Mouse (Mus musculus): Measurements from ENCODE around the gene Myo16.

Gene Myo16

DNA sequence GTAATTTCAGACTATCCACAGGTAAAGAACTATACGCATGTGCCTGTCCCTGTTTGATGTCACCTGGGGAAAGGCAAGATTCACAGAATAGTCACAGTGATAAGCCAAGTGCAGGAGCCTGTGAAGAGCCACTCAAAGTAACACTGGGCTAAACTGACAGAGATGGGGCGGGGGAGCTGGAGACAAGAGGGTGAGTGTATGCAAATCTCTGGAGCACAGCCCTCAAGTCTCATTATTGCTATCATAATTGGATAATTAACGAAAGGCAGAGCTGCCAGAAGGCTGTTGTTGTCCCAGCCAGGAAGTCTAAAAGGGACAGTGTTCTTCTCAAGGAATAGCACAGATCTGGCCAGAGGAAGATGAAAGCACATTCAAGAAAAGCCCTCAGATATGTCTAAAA lies 490.8 kb downstream of the Myo16 start:
- no peak for ATAC-seq (ENCODE audit: insufficient number of reproducible peaks, low FRiP score, low TSS enrichment)

DNA sequence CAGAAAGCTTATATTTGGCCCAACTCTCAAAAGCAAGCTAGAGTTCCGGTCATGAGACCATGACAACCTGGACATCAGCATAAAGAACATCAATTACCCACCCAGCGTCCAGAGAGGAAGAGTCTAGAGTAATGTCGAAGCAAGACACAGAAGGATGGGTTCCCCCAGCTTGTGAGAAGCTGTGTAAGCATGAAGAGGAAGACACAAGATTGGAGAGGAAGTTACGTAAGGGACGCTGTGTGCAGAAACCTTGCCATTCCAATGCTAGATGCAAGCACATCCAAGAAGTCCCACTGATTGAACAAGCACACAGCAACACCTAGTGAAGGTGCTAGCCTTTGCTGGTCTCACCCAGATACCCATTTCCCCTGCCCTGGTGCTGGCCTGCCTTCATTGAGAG lies 492.0 kb downstream of the Myo16 start:
- no peak for ATAC-seq (ENCODE audit: insufficient number of reproducible peaks, low FRiP score, low TSS enrichment)

DNA sequence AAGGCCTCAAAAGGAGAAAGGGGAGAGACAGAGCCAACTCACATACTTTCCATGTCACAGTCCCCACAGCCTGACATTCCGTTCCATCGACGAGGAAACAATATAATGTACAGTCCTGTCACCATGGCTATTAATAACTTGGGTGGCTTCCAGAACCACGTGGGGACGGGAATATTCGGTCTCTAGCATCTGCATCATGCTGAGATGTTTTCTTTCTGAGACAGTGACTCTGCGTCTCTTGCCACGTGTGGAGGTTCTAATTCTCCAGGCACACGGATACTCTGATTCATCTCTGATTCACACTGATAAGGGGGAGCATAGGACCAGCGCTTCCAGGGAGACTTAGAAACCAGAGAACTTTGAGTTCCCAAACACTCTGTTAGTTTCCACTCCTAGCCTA lies 492.8 kb downstream of the Myo16 start:
- no peak for ATAC-seq (ENCODE audit: insufficient number of reproducible peaks, low FRiP score, low TSS enrichment)

DNA sequence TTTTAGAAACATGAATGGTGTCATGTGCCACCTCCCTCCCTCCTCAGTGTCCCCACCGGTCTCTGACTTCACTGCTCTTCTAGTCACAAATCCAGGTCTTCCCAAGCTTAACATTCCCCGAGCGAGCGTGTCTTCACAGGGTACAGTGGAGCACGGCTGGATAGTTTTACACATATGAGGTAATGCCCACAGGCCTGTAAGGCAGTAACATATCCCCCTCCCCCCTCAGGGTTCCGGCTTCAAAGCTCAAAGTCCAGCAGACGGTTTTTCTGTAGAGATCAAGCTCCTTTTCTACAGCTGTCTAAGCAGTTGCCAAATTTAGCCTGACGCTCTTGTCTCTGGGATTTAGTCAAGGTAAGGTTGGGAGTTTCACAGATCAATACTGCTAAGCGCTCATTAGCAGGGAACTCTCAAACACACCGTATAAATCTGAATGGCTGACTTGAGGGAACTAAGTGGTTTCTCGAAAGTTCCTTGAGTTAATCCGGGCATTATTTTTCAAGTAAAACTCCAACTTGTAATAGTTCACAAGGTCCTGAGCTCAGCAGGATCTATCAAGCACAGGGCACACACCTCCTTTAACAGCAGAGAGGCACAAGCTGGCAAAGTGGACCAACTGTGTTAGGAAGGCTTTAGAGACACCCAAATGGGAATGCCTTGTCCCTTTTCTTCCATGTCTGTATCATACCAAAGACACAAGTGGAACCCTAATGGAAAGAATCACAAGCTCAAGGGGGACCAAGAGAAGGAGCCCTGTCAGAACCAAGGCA lies 498.0 kb downstream of the Myo16 start:
- ATAC-seq (ENCODE audit: insufficient number of reproducible peaks, low FRiP score, low TSS enrichment), result no peak

DNA sequence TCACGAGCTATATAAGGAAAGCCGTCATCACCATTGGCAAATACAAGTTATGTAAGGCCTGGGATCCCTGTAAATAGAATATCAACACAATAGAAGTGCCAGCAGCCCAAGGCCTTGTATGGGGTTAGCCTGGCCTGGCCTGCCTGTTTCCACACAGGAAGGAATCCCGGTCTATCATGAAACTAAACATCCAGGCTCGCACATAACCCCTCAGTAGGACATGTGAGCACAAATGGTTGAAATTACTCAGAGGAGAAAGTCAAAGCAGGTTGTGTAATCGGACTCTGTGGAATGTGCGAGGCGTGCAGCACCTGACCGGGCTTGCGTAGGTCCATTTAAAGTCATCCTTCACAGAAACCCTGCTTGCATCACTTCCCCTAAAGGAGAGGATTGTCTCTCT lies 499.6 kb downstream of the Myo16 start:
- ATAC-seq (ENCODE audit: insufficient number of reproducible peaks, low FRiP score, low TSS enrichment), result no peak

DNA sequence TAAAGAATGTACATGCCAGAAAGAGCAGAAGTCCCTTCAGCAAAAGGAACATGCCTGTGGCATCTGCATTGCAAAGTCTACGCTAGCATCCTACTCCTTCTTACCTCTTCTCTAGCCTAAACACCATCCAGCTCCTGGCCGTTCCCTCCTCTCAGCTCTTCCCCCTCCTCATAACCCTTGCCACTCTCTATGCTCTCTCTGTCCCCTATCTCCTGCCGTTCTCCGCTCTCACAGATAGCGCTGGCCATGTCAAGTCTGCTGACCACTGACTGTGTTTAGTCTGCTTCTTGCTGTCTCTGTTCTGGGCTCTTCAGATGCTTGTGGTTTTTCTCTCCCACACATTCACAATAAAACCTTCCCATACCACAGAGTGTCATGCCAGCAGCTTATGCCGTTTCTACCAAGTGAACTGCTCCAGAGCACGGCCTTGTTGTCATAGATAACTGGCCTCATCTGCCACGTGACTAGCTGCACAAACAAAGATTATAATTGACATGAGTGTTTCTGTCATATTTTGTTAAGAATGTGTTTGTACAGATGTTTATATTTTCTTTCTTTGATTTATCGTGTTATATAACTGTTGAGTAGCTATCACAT lies 501.3 kb downstream of the Myo16 start:
- no peak for ATAC-seq (ENCODE audit: insufficient number of reproducible peaks, low FRiP score, low TSS enrichment)

DNA sequence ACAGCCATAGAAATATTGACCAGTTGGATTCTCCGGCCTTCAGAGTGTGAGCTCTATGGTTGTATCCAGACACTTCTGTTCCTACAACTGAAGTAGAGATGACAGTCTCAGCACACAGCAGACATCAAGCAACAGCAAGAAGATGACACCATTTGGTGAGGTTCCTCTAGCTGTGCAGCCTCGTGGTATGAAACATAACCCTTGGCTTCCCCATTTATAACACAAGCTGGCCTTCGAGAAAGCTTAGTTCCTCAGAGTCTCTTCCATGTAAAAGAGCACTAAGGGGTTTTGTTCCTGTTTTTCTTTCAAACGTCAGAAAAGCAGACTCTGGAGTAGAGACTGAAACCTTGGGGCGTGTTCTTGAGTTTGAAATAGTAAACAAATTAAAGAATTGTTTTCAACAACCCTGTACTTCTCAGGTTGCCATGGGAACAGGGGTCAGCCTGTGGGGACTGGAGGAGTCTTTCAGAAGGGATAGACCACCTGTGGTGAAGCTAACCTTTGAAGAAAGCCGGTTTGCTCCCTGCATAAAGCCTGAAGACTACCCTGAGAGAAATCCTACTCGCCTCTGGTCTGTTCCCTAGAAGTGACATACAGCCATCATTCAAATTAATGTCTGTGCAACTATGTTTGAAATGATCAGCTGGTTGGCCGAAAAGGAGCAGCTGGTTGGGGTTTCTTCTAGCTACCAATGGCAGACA lies 510.2 kb downstream of the Myo16 start:
- no peak for ATAC-seq (ENCODE audit: insufficient number of reproducible peaks, low FRiP score, low TSS enrichment)

DNA sequence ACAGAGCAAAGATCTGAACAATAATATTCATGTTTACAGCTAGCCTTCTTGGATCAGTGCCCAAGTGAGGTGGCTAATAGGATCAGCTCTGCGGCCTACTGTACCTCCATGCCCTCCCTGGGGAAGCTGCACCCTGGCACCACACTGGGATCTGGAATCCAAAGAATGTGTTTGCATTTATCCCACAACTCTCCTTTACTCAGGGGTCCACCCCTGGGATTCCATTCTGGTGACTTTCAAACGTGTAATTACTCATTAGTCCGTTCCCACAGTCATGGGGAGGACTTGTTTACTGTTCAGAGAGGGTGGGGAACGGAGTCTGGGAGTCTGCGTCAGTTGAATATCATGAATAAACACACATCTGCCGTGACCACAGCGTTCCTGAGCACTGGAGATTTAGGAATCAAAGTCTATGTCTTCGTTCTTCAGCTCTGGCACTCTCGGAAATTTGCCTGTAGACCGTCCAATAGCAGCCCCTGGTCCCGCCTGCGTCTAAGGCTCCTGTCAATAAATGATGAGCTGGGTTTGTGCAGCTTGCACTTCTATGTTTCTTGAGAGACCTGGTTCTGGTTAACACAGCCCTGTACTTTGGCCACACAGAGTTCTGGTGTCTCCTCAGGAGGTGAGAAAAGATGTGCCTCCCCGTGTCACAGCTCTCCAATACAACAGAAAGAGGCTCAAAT lies 511.3 kb downstream of the Myo16 start:
- no peak for ATAC-seq (ENCODE audit: insufficient number of reproducible peaks, low FRiP score, low TSS enrichment)

DNA sequence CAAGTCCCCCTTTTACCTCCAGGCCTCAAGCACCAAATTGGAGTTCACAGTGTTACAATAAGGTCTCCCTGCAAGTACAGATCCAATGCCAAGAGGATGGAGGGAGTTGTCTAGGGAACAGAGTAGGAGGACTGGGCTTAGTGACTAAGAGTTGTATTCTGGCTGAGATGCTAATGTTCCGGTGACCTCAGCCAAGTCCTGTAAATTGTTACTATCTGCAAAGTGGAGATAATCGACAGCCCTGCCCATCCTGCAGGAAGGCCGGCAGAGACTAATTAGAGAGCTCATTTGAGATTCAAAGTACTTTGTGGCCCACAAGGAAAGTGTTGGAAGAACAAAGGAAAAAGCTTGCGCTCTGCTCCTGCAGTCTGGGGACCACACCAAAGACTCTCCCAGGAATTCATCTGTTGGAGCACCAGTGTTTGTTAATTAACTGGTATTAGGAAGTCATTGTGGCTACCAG lies 512.1 kb downstream of the Myo16 start:
- no peak for ATAC-seq (ENCODE audit: insufficient number of reproducible peaks, low FRiP score, low TSS enrichment)

DNA sequence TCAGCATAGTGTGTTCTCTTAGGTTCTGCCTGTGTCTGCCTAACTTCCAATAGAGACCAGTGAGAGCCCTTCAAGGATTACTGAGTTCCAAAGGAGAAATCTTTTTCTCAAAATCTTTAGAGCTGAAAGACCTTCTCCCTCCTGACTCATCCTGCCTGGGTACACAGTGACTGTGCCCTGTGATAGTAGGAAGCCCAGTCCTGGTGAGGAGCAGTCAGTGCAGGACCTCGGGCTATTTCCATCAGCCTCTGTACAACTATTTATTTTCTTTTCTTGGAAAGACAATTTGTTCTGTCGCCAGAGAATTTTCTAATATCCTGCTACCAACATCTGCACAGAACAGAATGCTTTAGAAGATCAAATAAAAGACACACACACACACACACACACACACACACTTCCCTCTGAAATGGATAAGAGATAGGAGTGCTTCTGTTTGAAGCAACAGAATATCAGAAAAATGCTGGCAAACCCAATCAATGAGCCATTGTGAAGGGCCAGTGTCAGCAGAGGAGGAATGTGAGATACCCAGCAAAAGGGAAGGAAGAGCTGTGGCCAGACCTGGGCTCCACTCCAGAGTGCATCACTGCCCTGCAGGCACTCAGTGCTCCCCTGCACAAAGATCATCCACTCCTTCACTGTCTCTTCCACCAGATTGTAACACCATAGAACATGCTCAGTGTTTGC lies 518.3 kb downstream of the Myo16 start:
- no peak for ATAC-seq (ENCODE audit: insufficient number of reproducible peaks, low FRiP score, low TSS enrichment)

DNA sequence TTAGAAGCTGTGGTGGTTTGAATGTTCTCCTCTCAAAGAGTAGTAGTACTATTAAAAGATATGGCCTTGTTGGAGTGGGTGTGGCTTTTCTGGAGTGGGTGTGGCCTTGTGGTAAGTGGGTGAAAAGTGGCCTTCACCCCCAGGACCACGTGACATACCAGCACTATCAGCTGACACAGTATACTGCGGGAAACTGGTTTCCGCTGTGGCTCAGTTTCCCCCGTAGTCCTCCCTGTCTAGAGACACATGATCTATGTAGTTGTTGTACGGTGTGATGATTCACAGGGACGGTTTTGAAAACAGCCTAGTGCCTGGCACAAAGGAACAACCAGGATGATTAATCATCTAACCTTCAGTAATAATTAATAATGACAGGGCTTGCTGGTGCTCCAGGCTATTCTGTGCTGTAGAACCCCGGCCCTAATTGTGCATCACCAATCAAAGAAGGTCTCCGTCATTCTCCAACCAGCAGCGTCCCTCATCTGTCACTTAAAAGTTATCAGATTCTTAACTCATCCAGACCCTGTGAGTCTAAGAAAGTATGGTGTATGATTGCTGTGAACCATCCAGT lies 524.2 kb downstream of the Myo16 start:
- ATAC-seq (ENCODE audit: insufficient number of reproducible peaks, low FRiP score, low TSS enrichment), result no peak

DNA sequence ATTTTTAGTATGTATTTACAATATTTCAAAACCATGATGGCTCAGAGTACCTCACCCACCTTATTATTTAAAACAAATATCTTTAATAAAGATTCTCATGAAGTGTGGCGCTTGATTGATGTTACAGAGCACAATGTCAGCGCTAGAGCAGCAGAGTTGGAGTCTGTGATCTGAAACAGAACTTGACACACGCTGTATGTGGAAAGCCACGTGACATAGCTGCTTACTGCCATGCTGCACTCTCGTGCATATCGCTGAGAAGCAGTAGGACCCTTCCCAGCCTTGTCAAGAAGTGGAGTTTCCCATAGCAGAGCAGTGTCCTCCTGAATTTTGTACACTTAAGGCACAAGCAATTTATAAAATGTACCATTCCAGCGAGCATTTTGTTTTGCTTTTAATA lies 528.2 kb downstream of the Myo16 start:
- ATAC-seq (ENCODE audit: insufficient number of reproducible peaks, low FRiP score, low TSS enrichment), result no peak

DNA sequence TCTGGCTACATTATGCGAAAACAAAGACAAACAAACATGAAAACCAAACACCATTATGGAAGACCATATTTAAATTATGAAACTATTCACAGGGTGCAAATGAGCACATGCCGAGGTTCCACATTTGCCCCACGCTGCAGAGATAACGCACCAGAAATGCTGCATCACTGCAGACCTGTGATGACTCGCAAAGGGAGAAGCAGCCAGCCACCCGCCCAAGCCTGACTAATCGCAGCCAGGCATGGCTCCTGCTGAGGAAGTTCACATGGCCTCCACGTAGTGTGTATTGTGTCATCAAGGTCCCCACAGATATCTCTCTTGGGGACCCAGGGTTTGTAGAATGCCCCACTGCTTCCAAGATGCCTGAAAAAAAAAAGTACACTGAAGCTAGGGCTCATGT lies 529.4 kb downstream of the Myo16 start:
- ATAC-seq (ENCODE audit: insufficient number of reproducible peaks, low FRiP score, low TSS enrichment), result no peak

Measured in cerebellum, adult (tissue).